Mouse (Mus musculus) liver, embryonic 14.5 days (tissue): ENCODE data around the gene Mrps12.

ENCODE experiments used
- CTCF ChIP-seq: IDR thresholded peaks from 2 replicates; pipeline ENCODE4 v1.5.1; 2016; ENCODE audit warnings: antibody characterized with exemption, low read depth, control low read depth
- EP300 ChIP-seq: IDR thresholded peaks from 2 replicates; pipeline ENCODE4 v1.6.1; 2016; ENCODE audit warnings: antibody characterized with exemption, low read depth

DNA sequence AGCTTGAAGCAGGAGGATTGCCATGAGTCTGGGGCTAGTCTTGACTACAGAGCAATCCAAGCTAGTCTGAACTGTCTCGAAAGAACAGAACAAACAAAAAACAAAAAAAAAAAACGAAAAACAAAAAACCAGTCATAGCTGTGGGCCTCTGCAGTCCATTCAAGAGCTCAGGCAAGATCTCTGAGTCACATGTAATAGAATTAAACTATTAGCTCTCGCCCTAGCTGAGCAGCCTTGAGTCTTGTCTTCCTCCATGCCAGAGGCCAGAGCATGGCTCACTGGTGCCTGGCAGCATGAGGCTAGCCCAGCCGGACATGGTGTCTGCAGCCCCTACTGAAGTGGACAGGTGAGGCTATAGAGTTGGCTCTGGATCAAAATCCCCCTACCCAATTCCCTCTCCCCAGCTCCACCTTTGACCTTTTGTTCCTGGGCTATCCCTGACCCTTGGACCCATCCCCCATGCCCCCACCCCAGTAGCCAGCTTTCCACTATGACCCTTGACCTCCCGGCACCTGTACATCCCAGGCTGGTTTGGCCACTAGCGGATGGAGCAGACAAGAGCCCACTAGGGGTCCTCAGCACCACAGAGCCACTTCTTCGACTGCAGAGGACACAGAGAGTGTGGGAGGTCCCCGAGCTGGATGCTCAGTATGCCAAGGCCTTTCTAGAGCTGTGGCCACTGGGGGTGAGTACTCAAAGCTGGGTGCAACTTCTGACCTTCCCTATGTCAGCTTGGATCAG lies 48.6 kb upstream of the Mrps12 start:
- TF ChIP-seq CTCF: peak; percentile 53
- no peak for TF ChIP-seq EP300
